Mouse (Mus musculus) heart, embryonic 12.5 days (tissue): ENCODE data around the gene Zfp383. TPM values are rescaled to one million over a fixed set of nuclear protein-coding genes. Genes with fewer than 3 reads are reported as not detected.

Experiments
- microRNA-seq: library from miRNA; unstranded; fragments of <30 nt; microRNA quantifications from one replicate; pipeline ENCODE4, GENCODE M21; 2017
- polyA plus RNA-seq: library from polyadenylated mRNA; unstranded; fragments of >200 nt; fragmentation: Nextera tagmentation; extraction: Ambion mirVana; gene quantifications from 2 replicates; pipeline ENCODE4 v1.2.1, GENCODE M21; 2016

Gene Zfp383
- polyA plus RNA-seq, 1 experiment from 2014 or later = 3.8 TPM

Small RNA genes within 50 kb of the gene (microRNA-seq; reads per million reads assigned to microRNA genes)
- gene Mir7668 = not detected

Other genes with a start within 250 kb of the Zfp383 start
- gene Catsperg2, start 181.2 kb upstream of the Zfp383 start, polyA plus RNA-seq = not detected in 2 replicates
- gene Zfp84, start 139.7 kb upstream of the Zfp383 start, polyA plus RNA-seq = 10.5 and 10.6 TPM in 2 replicates
- gene Zfp30, start 124.2 kb upstream of the Zfp383 start, polyA plus RNA-seq = 4.4 and 4.5 TPM in 2 replicates
- gene Zfp790, start 92.1 kb upstream of the Zfp383 start, polyA plus RNA-seq = 10.9 and 11.4 TPM in 2 replicates
- gene Zfp940, start 54.6 kb upstream of the Zfp383 start, polyA plus RNA-seq = 2.7 and 3.0 TPM in 2 replicates
- gene Zfp420, start 48.2 kb upstream of the Zfp383 start, polyA plus RNA-seq = 4.4 and 4.6 TPM in 2 replicates
- gene Zfp27, start 1.7 kb upstream of the Zfp383 start, polyA plus RNA-seq = 9.1 and 9.9 TPM in 2 replicates
- gene Zfp74, start 45.9 kb downstream of the Zfp383 start, polyA plus RNA-seq = 8.4 and 9.9 TPM in 2 replicates
- gene Zfp568, start 75.7 kb downstream of the Zfp383 start, polyA plus RNA-seq = 35.4 and 36.7 TPM in 2 replicates
- gene Zfp14, start 143.2 kb downstream of the Zfp383 start, polyA plus RNA-seq = 3.1 and 3.4 TPM in 2 replicates
- gene Zfp82, start 164.7 kb downstream of the Zfp383 start, polyA plus RNA-seq = 2.5 and 2.9 TPM in 2 replicates
- 1.5 and 1.7 TPM in 2 replicates for gene Gm26920, start 182.2 kb downstream of the Zfp383 start, polyA plus RNA-seq
- 5.8 and 6.1 TPM in 2 replicates for gene Zfp566, start 182.3 kb downstream of the Zfp383 start, polyA plus RNA-seq
- gene Zfp260, start 186.6 kb downstream of the Zfp383 start, polyA plus RNA-seq = 90.8 and 93.5 TPM in 2 replicates
- gene Zfp382, start 213.7 kb downstream of the Zfp383 start, polyA plus RNA-seq = 11.6 TPM in 2 replicates